Mouse (Mus musculus) T-helper 2 cell (primary cell): ENCODE measurements around the gene Tbc1d19.

Source experiments
- in situ Hi-C: fragments of 300-600 bp; cut with MboI, MseI; formaldehyde crosslinking; loops from one replicate; pipeline ENCODE4 v1.15.1; 2025; ENCODE audit warnings: high pct_unique_total_duplicates

The Tbc1d19 gene

DNA sequence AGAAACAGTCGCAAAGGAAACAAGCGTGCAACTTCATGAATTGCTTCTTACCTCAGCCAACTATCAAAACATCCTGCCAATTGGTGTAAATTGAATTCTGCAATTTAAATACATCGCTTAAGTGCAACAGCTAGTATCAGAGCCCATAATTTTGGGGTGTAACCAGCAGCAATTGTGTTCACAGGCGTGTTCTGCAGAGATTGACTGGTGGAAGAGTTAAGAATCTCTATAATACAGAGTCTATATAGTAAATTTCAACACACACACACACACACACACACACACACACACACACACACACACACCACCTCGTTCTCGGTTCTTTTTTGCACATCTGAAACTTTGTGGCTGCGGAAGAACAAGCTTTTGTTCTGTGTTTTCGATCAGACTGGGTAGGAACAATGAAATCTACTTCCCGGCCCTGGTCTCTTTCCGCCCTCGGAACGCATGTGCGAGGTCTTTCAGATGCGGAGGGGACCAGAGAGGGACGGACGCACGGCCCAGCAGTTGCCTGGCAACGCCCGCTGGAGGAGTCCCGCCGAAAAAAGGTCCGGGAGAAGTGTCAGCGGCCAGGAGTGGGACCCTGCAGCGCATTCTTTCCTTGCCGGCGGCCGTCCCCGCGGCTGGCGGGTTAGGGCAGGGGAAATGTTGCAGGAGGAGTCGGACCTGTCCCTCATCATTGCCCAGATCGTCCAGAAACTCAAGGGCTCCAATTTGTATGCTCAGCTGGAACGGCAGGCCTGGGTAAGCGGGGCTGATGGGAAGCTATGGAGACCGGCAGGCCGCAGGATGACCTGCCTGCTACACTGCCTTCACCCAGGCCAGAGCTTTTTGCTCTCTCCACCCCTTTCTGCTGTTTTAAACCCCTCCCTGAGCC, at the start of gene Tbc1d19:
TSS of gene Tbc1d19 (plus strand) at position 492 of the 877 bp plus-strand sequence.
- in situ Hi-C loops: no loop called here

DNA sequence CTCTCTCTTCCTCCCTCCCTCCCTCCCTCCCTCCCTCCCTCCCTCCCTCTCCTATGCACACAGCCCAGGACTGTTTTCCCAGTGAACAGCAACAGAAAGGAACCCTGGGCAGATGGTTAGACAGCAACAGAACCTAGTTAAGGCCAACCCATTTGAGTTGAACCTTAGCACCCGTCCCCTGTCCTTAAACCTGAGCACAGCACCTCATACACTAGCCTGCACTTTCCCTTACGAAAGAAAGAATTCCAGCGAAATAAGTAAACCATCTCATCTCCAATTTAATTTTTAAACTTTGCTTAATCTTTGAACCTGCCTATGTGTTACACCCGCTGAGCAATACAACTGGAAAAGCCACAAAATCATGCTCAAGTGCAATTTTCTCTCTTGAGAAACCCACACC, 49.5 kb upstream of the Tbc1d19 start:
- in situ Hi-C loops: no loop called here

DNA sequence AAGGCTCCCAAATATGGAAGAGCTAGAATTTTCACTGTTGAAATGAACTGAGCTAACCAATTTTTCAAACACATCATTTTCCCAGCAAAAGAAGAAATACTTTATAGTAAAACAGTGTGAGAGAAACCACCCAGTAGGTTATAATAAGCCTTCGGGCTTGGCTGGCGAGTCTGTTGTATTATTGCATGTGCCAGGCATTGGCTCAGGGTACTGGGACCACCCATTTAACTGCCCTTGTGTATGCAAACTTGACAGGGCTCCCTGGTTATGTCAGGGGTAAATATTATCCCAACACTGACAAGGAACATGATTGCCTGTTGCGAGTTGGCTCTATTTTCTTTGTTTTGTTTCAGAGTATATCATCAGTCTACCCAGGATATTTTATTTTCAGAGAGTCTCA, 48.5 kb upstream of the Tbc1d19 start:
- in situ Hi-C loops: no loop called here

DNA sequence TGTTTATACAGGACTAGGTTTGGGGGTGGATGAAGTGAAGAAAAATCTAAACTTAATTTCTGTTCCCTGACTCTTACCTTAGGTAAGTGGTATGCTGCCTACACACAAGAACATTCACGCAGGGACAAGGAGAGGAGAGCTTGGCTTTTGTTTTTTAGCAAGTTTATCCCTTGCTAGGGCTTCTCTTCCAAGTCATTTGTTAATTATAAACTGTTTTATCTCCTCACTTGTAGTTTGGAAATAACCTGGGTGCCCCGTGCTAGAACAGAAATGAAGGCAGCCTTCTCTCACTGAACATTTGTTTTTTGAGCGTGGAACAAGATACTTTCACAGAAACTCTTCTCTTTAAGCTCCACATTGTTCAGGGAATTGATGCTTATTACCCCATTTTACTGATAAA, 48.1 kb upstream of the Tbc1d19 start:
- in situ Hi-C loops: no loop called here

DNA sequence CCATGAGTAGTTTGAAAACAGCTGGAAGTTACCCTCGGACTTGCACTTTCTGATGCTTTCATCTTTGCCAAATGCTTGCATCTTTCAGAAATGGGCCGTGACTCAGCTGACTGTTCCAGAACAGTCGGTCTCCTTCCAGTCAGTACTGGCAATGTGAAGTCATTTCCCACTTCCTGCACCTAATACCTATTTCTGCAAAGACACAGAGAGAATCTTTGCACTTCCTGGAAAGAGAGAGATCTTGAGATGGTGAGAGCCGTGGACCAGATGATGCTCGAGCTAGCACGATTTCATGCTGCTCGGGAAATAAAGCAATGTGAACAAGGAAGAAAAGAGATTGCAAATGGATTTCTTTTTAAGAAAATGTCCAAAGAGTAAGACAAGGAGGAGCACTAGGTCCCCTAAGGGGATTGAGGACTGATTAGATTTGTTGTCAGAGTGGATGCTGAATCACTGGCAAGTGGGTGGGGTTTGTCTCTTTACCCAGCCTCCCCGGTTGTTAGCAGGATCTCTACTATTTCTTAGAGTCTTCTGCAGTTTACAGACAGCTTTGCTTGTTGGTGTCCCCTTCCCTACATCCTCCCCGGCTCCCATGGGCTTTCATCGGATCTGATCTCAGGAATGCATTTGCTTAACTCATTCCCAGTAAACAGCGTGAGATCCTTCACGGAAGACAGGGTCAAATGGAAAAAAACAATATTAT, 24.4 kb upstream of the Tbc1d19 start:
- in situ Hi-C loops: no loop called here

DNA sequence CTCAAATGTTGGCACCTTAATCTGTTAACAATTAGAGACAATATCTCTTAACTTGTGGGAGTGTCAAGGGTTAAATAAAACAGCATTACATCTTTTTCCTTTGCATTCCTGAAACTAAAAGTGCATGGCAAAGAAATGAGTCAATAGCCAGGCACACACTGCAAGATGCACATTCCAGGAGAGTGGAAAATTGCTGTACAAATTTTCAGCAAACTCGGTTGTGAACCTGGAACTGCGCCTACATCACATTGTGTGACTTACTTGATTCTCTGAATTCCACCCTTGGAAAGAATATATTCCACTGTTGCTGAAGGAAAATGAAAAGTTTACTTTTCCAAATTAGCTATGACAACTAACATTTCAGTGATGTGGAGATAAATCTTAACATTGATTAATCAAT, 8.0 kb upstream of the Tbc1d19 start:
- in situ Hi-C loops: no loop called here

DNA sequence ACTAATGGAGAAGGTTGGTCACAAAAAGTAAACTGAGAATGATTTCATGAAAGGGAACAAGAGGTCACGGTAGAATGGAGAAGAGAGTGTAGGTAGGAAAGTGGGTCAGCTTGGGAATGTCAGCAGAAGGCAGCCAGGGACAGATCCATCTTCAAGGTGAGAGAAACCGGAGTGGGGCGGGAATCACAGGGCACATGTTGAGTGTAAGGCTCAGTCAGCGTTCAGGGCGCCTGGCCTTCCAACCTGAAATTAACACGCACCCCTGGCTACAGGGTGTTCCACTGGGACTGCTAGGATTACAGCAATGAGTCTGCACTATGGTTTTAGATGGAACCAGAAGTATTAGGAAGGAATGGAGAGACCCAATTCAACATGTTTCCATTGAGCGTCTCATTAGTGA, 10.3 kb downstream of the Tbc1d19 start:
- in situ Hi-C loops: no loop called here

DNA sequence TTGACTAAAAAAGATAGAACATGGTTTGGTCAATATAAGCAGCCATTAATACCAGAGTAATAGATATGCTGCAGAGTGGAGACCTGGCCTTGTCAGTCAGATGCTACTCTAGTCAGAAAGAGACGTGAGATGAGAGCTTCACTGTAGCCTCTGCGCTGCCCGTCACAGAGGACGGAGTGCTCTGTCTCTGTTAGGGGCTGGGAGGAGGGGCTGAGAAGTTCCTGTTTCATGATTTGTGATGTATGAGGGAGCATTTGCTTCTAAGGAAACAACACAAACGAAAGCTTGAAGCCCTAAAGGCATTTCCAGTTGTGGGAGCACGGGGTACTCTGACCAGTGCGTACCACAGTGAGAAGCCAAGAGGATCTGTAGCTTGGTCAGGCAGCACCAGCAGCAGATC, 16.5 kb downstream of the Tbc1d19 start:
- in situ Hi-C loops: no loop called here

DNA sequence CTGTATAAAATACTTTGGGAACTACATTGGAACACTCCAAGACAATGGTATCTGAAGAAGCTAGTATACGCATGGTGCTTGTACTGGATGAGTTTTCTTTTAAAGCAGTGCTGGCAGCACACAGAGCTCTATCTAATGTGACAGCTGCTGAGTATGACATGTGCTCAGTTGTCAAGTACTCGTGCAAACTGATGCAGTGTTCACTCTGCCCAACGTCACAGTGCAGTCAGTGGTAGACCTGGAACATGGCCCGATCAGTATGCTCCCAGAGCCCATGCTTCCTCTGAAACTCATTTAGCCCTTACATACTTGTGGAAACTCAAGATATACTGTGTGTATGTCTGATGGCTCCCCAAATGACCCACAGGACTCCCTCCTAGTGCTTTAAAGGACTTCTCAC, 25.1 kb downstream of the Tbc1d19 start:
- in situ Hi-C loops: no loop called here

DNA sequence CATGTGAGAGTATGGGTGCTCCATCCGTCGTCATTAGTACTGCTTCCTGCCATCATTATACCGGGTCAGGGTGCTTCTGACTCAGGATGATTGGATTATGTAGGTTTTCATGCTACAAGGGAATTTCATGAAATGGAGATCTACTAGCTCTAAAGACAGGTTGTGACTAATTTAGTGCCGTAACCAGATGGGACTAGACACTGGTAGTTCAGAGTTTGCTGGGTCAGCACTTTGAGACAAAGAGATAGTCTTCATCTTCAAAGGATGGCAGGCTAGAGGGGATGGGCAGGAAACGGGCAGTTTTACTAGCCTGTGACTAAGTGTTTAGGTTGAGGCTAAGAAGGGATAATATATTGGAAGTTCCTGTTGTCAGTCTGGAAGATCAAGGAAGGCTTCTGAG, 31.9 kb downstream of the Tbc1d19 start:
- in situ Hi-C loops: no loop called here

DNA sequence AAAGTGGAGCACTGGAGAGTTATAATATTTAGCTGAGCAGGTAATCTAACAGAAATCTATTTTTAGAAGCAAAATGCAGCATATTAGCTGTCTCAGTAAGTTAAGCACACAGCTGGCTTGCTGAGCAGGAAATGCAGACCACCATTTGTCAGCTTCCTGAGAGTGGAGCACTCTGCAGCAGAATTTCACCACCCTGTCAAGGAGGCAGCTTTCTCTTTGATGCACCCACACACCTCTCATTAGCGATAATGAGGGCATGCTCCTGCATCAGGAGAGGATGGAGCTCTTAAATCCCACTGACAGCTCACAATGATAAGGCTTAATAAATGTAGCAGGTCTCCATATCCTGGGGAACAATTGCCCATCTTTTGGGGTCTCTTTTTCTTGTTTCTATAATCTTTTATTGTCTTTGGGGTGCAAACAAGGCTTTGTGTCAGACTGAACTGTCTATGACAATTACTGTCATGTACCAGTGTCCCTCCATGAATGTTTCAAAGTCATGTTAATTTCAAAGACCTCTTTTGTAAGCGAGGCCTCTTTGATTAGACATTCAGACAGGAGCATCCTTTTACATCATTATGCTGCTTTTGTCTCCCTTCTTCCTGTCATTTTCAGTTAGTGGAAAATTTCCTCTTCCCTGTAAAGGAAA, 39.0 kb downstream of the Tbc1d19 start:
- in situ Hi-C loops: no loop called here

DNA sequence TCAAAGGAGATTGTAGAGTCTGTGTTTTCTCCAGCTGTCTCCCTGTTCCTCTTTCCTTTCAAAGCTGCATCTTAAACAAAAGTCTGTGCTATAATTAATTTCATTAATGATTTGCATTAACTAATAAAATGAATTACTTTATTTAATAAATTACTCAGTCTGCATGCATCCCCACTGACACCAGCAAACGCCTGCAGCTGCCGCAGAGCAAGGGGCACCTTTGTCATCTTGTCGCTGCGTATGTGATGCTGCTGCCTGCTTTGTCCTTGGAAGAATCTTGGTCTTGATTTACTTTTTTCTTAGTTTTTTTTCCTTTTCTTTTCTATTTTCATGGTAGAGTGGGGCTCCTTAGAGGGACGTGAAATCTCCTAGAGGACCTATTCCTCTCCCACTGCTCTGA, 43.2 kb downstream of the Tbc1d19 start:
- in situ Hi-C loops: no loop called here

DNA sequence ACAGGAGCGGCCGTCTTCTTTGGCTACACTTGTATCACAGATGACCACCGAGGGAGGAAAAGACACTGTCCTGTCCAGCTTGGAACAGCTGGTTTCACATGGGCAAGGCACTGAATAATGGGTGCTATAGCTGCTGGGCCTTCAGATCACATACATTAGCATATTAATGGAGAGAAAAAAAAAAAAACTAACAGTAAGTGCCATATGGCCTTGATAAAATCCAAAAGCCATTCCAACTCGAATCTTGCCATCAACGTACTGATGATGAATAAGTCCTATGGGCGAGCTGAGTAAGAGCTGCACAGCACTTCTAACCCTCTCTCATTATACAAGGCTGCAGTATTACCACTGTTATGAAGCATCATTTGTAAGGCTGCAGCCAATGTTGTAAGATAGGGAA, 45.2 kb downstream of the Tbc1d19 start:
- in situ Hi-C loops: no loop called here

DNA sequence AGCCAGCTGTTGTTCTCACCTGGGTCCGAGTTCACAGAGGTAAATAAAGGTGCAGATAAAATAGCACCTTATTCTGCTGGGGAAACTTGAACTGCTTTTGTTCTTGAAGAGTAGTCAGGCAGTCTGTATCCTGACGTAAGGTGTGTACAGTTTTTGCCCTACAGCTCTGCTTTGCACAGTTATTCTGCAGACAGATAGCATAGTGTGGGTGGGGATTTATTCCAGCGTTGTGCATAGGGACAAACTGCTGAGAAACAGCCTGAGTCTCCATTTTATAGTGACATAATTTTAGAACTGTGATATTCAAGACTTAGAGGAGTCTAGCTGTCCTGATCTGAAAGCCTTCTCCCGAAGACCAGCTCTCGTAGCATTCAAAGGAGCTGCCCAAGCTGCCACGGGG, 46.6 kb downstream of the Tbc1d19 start:
- in situ Hi-C loops: no loop called here

DNA sequence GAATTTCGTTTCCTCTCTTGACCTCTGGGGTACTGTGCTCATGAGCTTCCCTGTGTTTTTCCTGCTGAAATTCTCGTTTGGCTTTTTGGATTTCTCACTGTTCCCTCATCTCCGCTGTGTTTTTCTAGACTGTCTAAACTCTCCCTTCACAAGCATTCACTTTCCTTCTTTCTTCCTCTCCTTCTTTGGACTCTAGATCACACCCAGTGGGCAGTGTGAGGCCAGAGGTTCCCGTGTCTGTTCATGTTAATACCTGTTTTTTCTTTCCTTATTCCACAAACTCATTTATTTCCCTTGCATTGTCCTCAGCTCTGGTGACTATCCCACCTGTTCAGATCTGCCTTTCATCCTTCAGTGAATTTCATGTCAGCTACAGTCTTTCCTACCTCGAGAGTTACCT, 55.7 kb downstream of the Tbc1d19 start:
- in situ Hi-C loops: no loop called here

DNA sequence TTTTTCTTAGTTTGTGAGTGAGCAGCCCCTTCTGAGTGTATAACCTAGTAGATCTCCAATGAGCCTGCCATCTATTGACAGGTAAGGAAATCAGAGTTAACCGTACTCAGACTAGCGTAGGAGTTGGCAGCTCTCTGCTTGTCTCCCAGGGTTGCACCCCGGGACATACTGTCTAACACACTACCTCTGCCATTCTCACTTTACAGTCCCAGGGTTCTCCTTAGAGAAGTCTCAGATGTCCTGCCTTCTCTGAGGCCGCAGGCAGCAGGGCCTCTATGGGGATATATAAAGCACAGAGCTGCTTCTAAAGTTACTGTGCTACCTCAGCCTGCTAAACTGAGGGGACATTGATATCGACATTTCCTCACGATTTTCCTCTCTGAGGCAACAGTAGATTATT, 56.6 kb downstream of the Tbc1d19 start:
- in situ Hi-C loops: no loop called here

DNA sequence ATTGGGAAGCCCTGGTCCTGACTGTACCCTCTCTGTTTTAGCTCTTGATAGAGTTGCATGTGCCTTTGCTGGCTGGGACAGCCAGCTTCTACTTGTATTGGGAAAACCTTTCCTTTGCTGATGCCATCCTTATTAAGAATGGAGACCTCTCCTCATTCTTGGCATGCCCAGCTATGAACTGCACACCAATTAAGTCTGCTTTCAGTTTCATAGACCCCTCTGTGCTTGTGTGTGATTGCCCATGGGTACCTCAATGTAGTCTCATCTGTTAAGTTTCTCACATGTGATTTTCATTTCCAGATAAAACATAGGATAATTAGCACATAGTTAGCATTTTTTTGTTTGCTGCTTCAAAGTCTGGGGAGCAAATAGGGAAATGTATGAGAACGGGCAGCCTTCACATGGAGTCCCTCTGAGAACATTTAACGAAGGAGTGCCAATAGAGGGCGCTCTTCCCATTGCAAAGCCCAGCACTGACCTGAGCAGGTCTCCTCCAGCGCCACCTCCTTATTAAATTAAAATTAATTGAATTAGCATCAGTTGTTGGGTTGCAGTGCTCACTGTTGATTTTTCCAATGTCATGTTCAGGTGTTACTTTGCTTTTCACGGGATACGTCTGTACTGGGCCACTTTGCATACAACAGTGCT, 62.4 kb downstream of the Tbc1d19 start:
- in situ Hi-C loops: no loop called here

DNA sequence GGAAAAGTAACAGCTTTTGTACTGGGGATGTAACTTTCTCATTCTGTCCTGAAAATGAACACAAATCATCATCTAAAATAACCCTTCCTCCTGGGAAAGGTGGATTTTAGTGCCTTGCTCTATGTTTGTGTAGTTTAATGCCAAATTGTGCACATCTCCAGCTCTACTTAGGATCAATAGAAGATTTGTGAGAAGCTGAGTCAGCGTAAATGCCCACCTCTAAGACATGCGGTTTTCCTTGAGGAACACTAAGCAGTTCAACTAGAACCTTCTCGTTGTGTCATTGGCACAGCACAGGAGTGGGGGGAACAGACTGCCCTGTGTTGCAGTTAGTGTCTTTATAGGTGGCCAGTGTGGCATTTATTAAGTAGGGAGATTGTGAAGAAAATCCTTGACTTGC, 65.6 kb downstream of the Tbc1d19 start:
- in situ Hi-C loops: loop anchor here (5.0 kb wide), 1 partner anchor 237 kb away; no protein-coding TSS in a partner anchor

DNA sequence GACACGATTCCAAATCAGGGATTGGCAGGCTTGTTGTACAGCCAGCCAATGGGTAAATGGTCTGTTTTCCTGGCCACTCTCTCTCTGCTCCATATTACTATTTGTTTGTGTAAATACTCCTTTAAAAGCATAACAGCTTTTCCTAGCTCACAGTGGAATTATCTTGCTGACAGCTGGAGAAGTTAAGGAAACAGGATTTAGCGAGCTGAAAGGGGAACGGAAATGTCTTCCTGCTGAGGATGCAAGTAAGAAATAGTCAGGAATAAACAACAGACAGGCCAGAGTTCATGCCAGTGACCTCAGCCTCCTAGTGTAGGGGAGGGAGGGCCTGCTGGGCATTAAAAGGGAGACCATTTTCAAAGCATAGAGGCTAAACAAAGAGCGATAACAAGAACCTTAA, 71.3 kb downstream of the Tbc1d19 start:
- in situ Hi-C loops: no loop called here

DNA sequence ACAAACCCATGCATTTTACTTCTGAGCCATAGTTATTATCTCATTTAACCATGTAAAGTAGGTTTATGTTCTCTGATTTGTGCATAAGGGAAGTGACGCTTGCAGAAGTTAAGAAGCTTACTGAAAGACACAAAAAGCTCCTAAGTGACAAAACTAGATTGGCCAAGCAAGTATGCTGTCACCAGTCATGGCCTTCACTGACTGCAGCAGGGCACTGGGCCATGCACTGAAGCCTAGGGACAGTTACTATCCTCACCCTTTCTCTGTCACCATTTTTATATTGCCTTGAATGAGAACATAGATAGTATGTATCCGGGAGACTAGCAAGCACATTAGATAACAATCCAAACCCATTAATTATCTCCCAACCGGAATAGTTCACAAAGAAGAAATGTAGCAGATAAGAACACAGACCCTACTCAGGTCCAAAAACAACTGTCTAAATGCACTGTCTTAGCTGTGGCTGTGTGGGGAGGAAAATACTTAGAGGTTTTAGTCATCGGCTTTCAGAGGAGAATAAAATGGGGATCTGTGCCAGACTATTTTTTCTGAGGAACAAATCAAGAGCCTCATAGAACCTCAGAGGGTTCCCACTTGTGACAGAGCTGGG, 72.1 kb downstream of the Tbc1d19 start:
- in situ Hi-C loops: no loop called here

DNA sequence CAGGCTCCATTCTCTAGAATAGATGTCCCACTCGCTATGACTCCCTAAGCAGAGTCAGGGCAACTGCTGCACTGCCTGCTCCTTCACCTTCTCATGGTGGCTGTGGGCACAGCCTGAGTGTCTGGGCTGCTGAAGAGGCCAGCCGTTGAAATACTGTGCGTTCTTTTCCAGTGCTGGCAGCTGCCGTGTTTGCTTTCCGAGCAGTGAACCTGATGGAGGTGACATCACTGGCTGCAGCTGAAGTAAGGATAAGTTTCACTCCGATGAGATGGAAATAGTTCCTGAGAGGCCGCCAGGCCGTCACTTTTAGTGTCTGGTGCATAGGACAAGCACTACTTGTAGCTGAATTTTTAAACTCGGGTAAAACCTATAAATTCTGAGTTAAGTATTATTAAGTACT, 92.0 kb downstream of the Tbc1d19 start:
- in situ Hi-C loops: no loop called here

DNA sequence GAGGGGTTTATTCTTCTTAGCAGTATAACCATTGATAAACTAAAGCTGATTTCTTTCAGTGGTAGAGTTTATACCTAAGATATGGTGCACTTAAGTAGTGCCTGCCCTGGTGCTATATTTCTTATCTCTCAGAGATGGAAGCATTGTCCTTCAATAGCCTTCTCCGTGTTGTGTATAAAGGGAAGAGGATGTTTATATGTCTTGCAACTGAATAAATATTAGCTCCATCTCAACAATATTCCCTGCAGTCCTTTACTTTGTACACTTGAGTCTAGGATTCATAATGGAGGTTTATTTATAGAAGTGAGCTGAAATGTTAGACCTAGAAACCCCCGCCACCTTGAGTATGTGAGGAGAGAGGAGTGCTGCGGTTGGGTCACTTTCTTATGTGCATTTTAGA, 93.4 kb downstream of the Tbc1d19 start:
- in situ Hi-C loops: no loop called here
